Mouse (Mus musculus) brain, embryonic 14.5 days (tissue): ENCODE data around the gene Tigd2. TPM values are rescaled to one million over a fixed set of nuclear protein-coding genes. Genes with fewer than 3 reads are reported as not detected.
A peak's percentile ranks its signal among the peaks of the same experiment; 100 is the strongest.
"Not testable (repeated sequence)": the region's sequence is repeated elsewhere in the genome, so short reads cannot be mapped to it uniquely, and the experiment has no call there.

ENCODE experiments used
- DNase-seq: peaks from one replicate; pipeline ENCODE4 v3.0.0-alpha.2; 2011; ENCODE audit warnings: low read depth
- CTCF ChIP-seq: fragments of 200-500 bp; IDR thresholded peaks from 2 replicates; pipeline ENCODE4 v1.5.1; 2012; ENCODE audit warnings: inconsistent platforms, mild to moderate bottlenecking, moderate library complexity, borderline replicate concordance; ENCODE audit not compliant: insufficient read depth, insufficient read length; ENCODE audit errors: extremely low read depth
- POLR2A ChIP-seq: fragments of 200-500 bp; IDR thresholded peaks from 2 replicates; pipeline ENCODE4 v1.6.1; 2012; ENCODE audit warnings: mild to moderate bottlenecking, inconsistent platforms, borderline replicate concordance; ENCODE audit not compliant: poor library complexity, insufficient read depth, insufficient read length, severe bottlenecking; ENCODE audit errors: extremely low read depth
- polyA plus RNA-seq: library from polyadenylated mRNA; depleted of rRNA; stranded (reverse); fragments of >200 nt; gene quantifications from 2 replicates; pipeline ENCODE4 v1.2.3, GENCODE M21; 2012; rRNA removed

The Tigd2 gene
- 2.4 and 4.0 TPM in 2 replicates for polyA plus RNA-seq

- DNase-seq: peak; percentile 97
- TF ChIP-seq POLR2A (peak; percentile 94), CTCF (peak; percentile 86)
These were observed at the start of gene Tigd2 for GRCm38 (mm10) chr6:59208685-59209298. Gene Tigd2, plus strand, starts transcription at chr6:59208870.

- DNase-seq: no peak
- no peak for TF ChIP-seq CTCF
- no peak for TF ChIP-seq POLR2A
These were observed 46.7 kb upstream of the Tigd2 start for GRCm38 (mm10) chr6:59161801-59162478.

GRCm38 (mm10) chr6:59162887-59163286, 45.8 kb upstream of the Tigd2 start:
- TF ChIP-seq POLR2A (no peak), CTCF (no peak)
- DNase-seq: no peak

GRCm38 (mm10) chr6:59163407-59163806, 45.3 kb upstream of the Tigd2 start:
- no peak for DNase-seq
- TF ChIP-seq CTCF (no peak), POLR2A (no peak)

GRCm38 (mm10) chr6:59168939-59169338, 39.7 kb upstream of the Tigd2 start:
- TF ChIP-seq CTCF (no peak), POLR2A (no peak)
- no peak for DNase-seq

GRCm38 (mm10) chr6:59171230-59171629, 37.4 kb upstream of the Tigd2 start:
- no peak for DNase-seq
- TF ChIP-seq POLR2A (no peak), CTCF (no peak)

GRCm38 (mm10) chr6:59173940-59174339, 34.7 kb upstream of the Tigd2 start:
- no peak for DNase-seq
- TF ChIP-seq POLR2A (no peak), CTCF (no peak)

GRCm38 (mm10) chr6:59178051-59178450, 30.6 kb upstream of the Tigd2 start:
- TF ChIP-seq CTCF (no peak), POLR2A (no peak)
- DNase-seq: no peak

- peak; percentile 73; the same call in 1 of the 2 replicates for TF ChIP-seq CTCF
- TF ChIP-seq POLR2A: no peak
- DNase-seq: peak; percentile 91
These were observed 28.2 kb upstream of the Tigd2 start for GRCm38 (mm10) chr6:59180376-59180996.

GRCm38 (mm10) chr6:59185010-59185699, 23.5 kb upstream of the Tigd2 start:
- DNase-seq: no peak
- TF ChIP-seq CTCF (no peak), POLR2A (no peak)

- DNase-seq: no peak
- TF ChIP-seq CTCF (no peak), POLR2A (no peak)
These were observed 18.7 kb upstream of the Tigd2 start for GRCm38 (mm10) chr6:59190006-59190405.

GRCm38 (mm10) chr6:59194518-59194917, 14.2 kb upstream of the Tigd2 start:
- DNase-seq: not testable (repeated sequence)
